Mouse (Mus musculus): ENCODE data around the gene Snx29. TPM values are rescaled to one million over a fixed set of nuclear protein-coding genes. Genes with fewer than 3 reads are reported as not detected.

The Snx29 gene
- polyA plus RNA-seq, 2 experiments, result 1.9 TPM

GRCm38 (mm10) chr16:11743724-11744123, 421.0 kb downstream of the Snx29 start:
- H3K27ac ChIP-seq, result no peak overlapping the region
- H3K4me2 ChIP-seq (ENCODE audit: low read depth), result no peak overlapping the region
- TF ChIP-seq CTCF (IDR thresholded peaks at IDR 0.05; ENCODE audit: low read depth), result no peak
- no peak for TF ChIP-seq EP300 (IDR thresholded peaks at IDR 0.05; ENCODE audit: low read depth)
- no peak overlapping the region for H3K4me3 ChIP-seq (ENCODE audit: insufficient read depth in 1 of 2, low read depth in 2 of 2, low read length in 2 of 2)
- H3K27me3 ChIP-seq (ENCODE audit: control insufficient read depth, insufficient read depth, low read length), result no peaks in the 10 kb centered on the region
- no peak for ATAC-seq (ENCODE audit: insufficient read depth)
- H3K9ac ChIP-seq (replicated peaks), result no peak overlapping the region
- WGBS (ENCODE audit: insufficient replicate concordance), result 50% methylated on average over 4 of the region's 4 CpGs
- H3K36me3 ChIP-seq (replicated peaks; ENCODE audit: control insufficient read depth, insufficient read depth, low read depth), result no peaks in the 10 kb centered on the region
- no peaks in the 10 kb centered on the region for H3K4me1 ChIP-seq (replicated peaks; ENCODE audit: control insufficient read depth in 2 of 2, insufficient read depth in 2 of 2, low read length in 1 of 2)
- DNase-seq (ENCODE audit: low read depth in 3 of 3, low spot score in 3 of 3), result no peak
- H3K9me3 ChIP-seq (ENCODE audit: control insufficient read depth, low read length), result no peaks in the 10 kb centered on the region

GRCm38 (mm10) chr16:11746036-11746435, 423.3 kb downstream of the Snx29 start:
- H3K4me2 ChIP-seq (ENCODE audit: low read depth), result no peak overlapping the region
- no peak overlapping the region for H3K4me3 ChIP-seq (ENCODE audit: insufficient read depth in 1 of 2, low read depth in 2 of 2, low read length in 2 of 2)
- TF ChIP-seq EP300 (IDR thresholded peaks at IDR 0.05; ENCODE audit: low read depth) (no peak), CTCF (IDR thresholded peaks at IDR 0.05; ENCODE audit: low read depth) (no peak)
- no peak overlapping the region for H3K27ac ChIP-seq
- H3K36me3 ChIP-seq (replicated peaks; ENCODE audit: control insufficient read depth, insufficient read depth, low read depth), result no peaks in the 10 kb centered on the region
- no peaks in the 10 kb centered on the region for H3K4me1 ChIP-seq (replicated peaks; ENCODE audit: control insufficient read depth in 2 of 2, insufficient read depth in 2 of 2, low read length in 1 of 2)
- DNase-seq (ENCODE audit: low read depth in 3 of 3, low spot score in 3 of 3), result no peak
- no peak overlapping the region for H3K9ac ChIP-seq (replicated peaks)
- 64% methylated on average over 2 of the region's 2 CpGs for WGBS (ENCODE audit: insufficient replicate concordance)
- ATAC-seq (ENCODE audit: insufficient read depth), result no peak
- H3K27me3 ChIP-seq (ENCODE audit: control insufficient read depth, insufficient read depth, low read length), result no peaks in the 10 kb centered on the region
- H3K9me3 ChIP-seq (ENCODE audit: control insufficient read depth, low read length), result no peaks in the 10 kb centered on the region

DNA sequence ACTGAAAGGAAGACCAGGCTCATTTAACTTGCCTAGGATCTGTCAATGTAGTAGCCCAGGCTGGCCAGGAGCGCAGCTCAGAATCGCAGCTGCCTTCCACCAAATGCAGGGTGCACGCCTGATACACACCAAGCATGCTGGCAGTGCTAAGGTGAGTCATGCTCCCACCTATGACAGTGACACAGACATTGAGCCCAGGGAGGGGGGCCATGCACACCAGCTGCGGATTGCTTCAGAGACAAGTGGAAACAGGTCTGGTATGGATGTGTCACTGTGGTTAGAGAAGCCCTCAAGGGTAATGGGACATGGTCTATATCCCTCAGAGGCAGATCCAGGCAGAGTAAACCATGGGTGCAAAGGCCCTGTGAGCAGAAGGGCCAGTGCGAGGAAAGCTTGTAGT, 425.2 kb downstream of the Snx29 start:
- Histone ChIP-seq H3K4me2 (ENCODE audit: low read depth) (no peak overlapping the region), H3K36me3 (replicated peaks; ENCODE audit: control insufficient read depth, insufficient read depth, low read depth) (no peaks in the 10 kb centered on the region), H3K27me3 (ENCODE audit: control insufficient read depth, insufficient read depth, low read length) (no peaks in the 10 kb centered on the region), H3K27ac (no peak overlapping the region), H3K9ac (replicated peaks) (no peak overlapping the region), H3K4me3 (ENCODE audit: insufficient read depth in 1 of 2, low read depth in 2 of 2, low read length in 2 of 2) (no peak overlapping the region), H3K9me3 (ENCODE audit: control insufficient read depth, low read length) (no peaks in the 10 kb centered on the region), H3K4me1 (replicated peaks; ENCODE audit: control insufficient read depth in 2 of 2, insufficient read depth in 2 of 2, low read length in 1 of 2) (no peaks in the 10 kb centered on the region)
- ATAC-seq (ENCODE audit: insufficient read depth) (no peak), DNase-seq (ENCODE audit: low read depth in 3 of 3, low spot score in 3 of 3) (no peak)
- WGBS (ENCODE audit: insufficient replicate concordance), result 68% methylated on average over 5 of the region's 5 CpGs
- TF ChIP-seq EP300 (IDR thresholded peaks at IDR 0.05; ENCODE audit: low read depth) (no peak), CTCF (IDR thresholded peaks at IDR 0.05; ENCODE audit: low read depth) (no peak)

- no peaks in the 10 kb centered on the region for H3K4me1 ChIP-seq (replicated peaks; ENCODE audit: control insufficient read depth in 2 of 2, insufficient read depth in 2 of 2, low read length in 1 of 2)
- DNase-seq (ENCODE audit: low read depth in 3 of 3, low spot score in 3 of 3) (no peak), ATAC-seq (ENCODE audit: insufficient read depth) (no peak)
- H3K36me3 ChIP-seq (replicated peaks; ENCODE audit: control insufficient read depth, insufficient read depth, low read depth), result no peaks in the 10 kb centered on the region
- no peak overlapping the region for H3K27ac ChIP-seq
- no peak overlapping the region for H3K4me2 ChIP-seq (ENCODE audit: low read depth)
- H3K9ac ChIP-seq (replicated peaks), result no peak overlapping the region
- H3K4me3 ChIP-seq (ENCODE audit: insufficient read depth in 1 of 2, low read depth in 2 of 2, low read length in 2 of 2), result no peak overlapping the region
- no peaks in the 10 kb centered on the region for H3K27me3 ChIP-seq (ENCODE audit: control insufficient read depth, insufficient read depth, low read length)
- TF ChIP-seq EP300 (IDR thresholded peaks at IDR 0.05; ENCODE audit: low read depth), result no peak
- no peak for TF ChIP-seq CTCF (IDR thresholded peaks at IDR 0.05; ENCODE audit: low read depth)
- 62% methylated on average over 3 of the region's 3 CpGs for WGBS (ENCODE audit: insufficient replicate concordance)
- no peaks in the 10 kb centered on the region for H3K9me3 ChIP-seq (ENCODE audit: control insufficient read depth, low read length)
Measured at GRCm38 (mm10) chr16:11749111-11749510, 426.4 kb downstream of the Snx29 start.

DNA sequence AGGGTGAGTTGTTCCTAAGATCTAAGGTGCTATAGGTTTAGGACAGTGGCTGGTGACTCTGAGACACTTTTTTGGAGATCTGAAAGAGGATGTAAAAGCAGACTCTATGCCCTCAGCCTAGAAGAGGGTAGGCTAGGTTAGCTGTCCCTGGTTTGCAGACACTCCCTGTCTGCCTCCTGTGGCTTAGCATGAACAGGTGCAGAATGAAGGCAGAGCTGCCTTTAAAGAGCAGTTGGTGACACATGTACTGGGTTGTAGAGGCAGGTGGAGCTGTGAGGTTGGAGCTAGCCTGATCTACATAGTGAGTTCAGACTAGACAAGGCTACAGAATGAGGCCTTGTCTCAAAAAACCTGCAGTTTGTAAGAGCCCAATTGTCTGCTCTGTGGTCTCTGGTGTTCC, 427.9 kb downstream of the Snx29 start:
- Histone ChIP-seq H3K9me3 (ENCODE audit: control insufficient read depth, low read length) (no peaks in the 10 kb centered on the region), H3K36me3 (replicated peaks; ENCODE audit: control insufficient read depth, insufficient read depth, low read depth) (no peaks in the 10 kb centered on the region), H3K4me1 (replicated peaks; ENCODE audit: control insufficient read depth in 2 of 2, insufficient read depth in 2 of 2, low read length in 1 of 2) (no peaks in the 10 kb centered on the region), H3K27ac (no peak overlapping the region), H3K27me3 (ENCODE audit: control insufficient read depth, insufficient read depth, low read length) (no peaks in the 10 kb centered on the region), H3K4me3 (ENCODE audit: insufficient read depth in 1 of 2, low read depth in 2 of 2, low read length in 2 of 2) (no peak overlapping the region), H3K9ac (replicated peaks) (no peak overlapping the region), H3K4me2 (ENCODE audit: low read depth) (no peak overlapping the region)
- DNase-seq (ENCODE audit: low read depth in 3 of 3, low spot score in 3 of 3) (no peak), ATAC-seq (ENCODE audit: insufficient read depth) (no peak)
- TF ChIP-seq CTCF (IDR thresholded peaks at IDR 0.05; ENCODE audit: low read depth), result no peak

- no peak overlapping the region for H3K4me2 ChIP-seq (ENCODE audit: low read depth)
- no peak overlapping the region for H3K4me3 ChIP-seq (ENCODE audit: insufficient read depth in 1 of 2, low read depth in 2 of 2, low read length in 2 of 2)
- no peaks in the 10 kb centered on the region for H3K4me1 ChIP-seq (replicated peaks; ENCODE audit: control insufficient read depth in 2 of 2, insufficient read depth in 2 of 2, low read length in 1 of 2)
- H3K27ac ChIP-seq, result no peak overlapping the region
- H3K9me3 ChIP-seq (ENCODE audit: control insufficient read depth, low read length), result no peaks in the 10 kb centered on the region
- ATAC-seq (ENCODE audit: insufficient read depth) (no peak), DNase-seq (ENCODE audit: low read depth in 3 of 3, low spot score in 3 of 3) (no peak)
- 57% methylated on average over 5 of the region's 5 CpGs for WGBS (ENCODE audit: insufficient replicate concordance)
- no peaks in the 10 kb centered on the region for H3K36me3 ChIP-seq (replicated peaks; ENCODE audit: control insufficient read depth, insufficient read depth, low read depth)
- no peak for TF ChIP-seq CTCF (IDR thresholded peaks at IDR 0.05; ENCODE audit: low read depth)
- TF ChIP-seq EP300 (IDR thresholded peaks at IDR 0.05; ENCODE audit: low read depth), result no peak
- H3K27me3 ChIP-seq (ENCODE audit: control insufficient read depth, insufficient read depth, low read length), result no peaks in the 10 kb centered on the region
- H3K9ac ChIP-seq (replicated peaks), result no peak overlapping the region
Measured at GRCm38 (mm10) chr16:11752557-11752956, 429.8 kb downstream of the Snx29 start.

All from liver, embryonic 14.5 days (tissue).